Mouse (Mus musculus): ENCODE measurements around the gene Msmb.

Msmb gene

DNA sequence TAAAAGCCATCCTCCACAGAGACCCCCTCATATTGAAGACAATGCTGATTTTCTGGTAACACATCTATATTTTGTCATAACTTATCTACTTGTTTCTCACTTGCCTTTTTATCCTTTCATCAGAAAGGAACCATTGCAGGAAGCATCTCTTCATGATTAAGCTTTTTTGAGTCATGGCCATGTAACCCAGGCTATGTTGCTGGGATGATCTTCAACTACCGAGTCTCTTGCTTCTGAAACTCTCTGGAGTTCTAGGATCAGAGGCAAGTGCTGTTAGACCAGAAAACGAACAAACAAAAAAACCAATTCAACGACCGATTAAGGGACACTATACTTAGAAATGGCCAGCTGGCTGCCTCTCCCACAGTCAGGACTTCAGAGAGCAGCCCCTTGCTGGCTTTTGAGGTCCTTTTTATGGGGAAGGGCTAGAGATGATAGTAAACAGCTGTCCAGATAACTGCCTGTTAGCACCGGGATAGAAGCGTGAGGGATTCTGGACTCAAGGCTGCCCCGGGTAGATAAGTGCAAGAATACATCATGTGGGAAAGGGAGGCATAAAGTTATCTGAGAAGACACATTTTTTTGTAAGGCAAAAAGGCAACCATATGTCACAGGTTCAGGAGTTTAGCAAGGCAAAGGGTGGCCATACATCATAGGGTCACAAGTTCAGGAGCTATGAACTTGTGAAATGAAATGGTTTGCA, 4.1 kb downstream of the Msmb start:
- no peak for DNase-seq (ENCODE audit: low spot score in 2 of 2)

- DNase-seq (ENCODE audit: low spot score in 2 of 2) = no peak
Observed at GRCm38 (mm10) chr14:32146578-32146977, 4.8 kb downstream of the Msmb start.

DNA sequence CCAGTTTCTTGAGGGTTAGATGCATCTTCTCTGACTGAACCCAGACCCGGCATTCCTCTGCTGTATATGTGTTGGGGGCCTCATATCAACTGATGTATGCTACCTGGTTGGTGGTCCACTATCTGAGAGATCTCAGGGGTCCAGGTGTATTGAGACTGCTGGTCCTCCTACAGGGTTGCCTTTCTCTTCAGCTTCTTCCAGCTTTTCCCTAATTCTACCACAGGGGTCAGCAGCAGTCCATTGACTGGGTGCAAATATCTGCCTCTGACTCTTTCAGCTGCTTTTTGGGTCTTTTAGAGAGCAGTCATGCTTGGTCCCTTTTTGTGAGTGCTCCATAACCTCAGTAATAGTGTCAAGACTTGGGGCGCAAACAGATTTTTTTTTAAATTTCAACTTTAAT, 9.0 kb downstream of the Msmb start:
- no peak for DNase-seq (ENCODE audit: low spot score in 2 of 2)

DNA sequence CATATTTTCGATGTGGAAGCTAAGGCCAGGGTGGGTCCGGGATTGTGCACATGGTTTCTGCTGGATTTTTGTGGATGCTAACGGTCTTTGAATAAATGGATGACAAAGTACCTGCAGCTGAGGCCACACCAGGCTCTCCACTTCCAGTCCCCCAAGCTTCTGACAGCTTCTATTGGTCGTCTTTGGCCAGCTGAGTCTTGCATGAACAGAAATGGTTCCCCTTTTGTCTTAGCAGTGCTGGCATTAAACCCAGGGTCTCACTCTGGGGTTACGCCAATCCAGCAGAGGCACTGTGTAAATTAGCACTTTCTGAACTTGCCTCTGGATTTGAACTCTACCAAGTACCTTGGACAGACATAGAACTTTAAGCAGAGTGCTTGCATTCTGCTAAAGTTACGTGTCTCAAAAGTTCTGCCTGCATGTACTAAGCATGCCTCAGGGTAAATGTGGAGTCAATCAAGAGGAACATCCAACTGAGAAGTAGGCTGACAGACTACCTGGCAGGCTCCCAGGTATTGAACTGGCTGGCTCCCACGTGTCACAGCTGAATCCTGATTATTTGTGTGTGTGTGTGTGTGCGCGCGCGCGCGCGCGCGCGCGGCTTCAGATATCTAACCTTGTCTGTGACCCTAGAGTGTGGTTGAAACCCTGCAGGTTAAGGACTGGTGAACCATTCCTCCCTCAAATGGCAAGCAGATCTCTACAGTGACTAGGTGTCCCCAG, 10.6 kb downstream of the Msmb start:
- no peak for DNase-seq (ENCODE audit: low spot score in 2 of 2)

- DNase-seq (ENCODE audit: low spot score in 2 of 2) = no peak
Observed at GRCm38 (mm10) chr14:32153156-32153555, 11.3 kb downstream of the Msmb start.

- no peak for DNase-seq (ENCODE audit: low spot score in 2 of 2)
Observed at GRCm38 (mm10) chr14:32154758-32155157, 12.9 kb downstream of the Msmb start.

- DNase-seq (ENCODE audit: low spot score in 2 of 2) = no peak
Observed at GRCm38 (mm10) chr14:32159150-32159670, 17.4 kb downstream of the Msmb start.

DNA sequence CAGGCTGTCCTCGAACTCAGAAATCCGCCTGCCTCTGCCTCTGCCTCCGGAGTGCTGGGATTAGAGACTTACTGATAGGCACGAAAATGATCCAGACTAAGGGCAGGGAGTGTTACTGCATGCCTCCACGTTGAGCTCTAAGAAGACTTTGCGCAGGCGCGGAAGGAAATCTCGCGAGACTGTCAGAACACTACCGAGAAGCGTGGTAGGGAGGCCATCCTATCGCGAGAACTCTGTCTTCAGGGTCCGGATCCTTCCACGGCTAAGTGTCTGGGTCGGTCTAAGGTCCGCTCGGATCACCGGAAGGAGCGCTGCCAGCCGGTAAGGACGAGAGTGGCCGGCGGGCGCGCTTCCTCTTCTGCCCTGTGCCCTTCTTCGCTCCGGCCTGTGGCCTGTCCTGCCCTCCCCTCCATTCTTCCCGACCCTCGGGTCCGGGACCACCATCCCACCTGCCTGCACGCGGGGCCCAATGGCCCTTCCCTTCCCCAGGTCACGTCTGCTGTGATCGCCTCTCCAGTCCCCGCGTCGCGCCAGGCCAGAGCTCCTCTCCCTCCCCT, 17.9 kb downstream of the Msmb start, which contains the start of gene Ncoa4:
Ncoa4 (plus strand) TSS at position 176 of the 557 bp plus-strand sequence.
- peak; percentile 97 for DNase-seq (ENCODE audit: low spot score in 2 of 2)

- DNase-seq (ENCODE audit: low spot score in 2 of 2) = no peak
Observed at GRCm38 (mm10) chr14:32160563-32160962, 18.7 kb downstream of the Msmb start.

DNA sequence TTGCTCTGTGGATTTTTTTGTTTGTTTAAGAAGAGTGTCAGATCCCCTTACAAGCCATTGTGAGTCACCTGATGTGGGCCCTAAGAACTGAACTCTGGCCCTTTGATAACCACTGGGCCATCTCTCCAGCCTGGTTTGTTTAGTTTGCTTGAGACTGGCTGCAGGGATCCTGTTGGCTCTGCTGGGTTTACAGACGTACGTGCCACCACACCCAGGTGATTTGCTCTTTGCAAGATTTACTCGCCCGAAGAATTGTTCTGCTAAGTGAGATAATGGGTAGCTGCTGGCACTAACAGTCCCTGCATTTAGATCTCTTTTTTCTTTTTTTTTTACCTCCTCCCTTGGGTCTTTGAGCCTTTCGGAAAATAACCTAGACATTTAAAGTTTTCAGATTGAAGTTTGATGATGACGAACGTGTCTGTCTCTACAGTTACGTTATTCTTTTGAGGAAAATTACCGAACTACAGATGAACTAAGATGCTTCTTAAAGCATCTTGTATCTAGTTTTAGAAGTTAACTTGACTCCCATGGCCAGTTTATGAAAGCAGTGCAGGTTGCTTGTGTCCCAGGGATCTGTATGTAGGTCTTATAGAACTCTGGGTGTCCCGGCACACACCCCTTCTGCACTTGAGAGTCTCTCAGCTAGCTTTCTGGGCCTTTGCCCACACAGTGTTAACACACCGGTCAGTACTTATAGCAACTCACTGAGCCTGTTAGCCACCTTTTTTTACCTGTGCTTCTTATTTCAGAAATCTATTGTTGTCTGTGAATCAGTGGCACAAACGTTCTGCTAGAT, 19.5 kb downstream of the Msmb start:
- no peak for DNase-seq (ENCODE audit: low spot score in 2 of 2)

GRCm38 (mm10) chr14:32162231-32162630, 20.4 kb downstream of the Msmb start:
- no peak for DNase-seq (ENCODE audit: low spot score in 2 of 2)

GRCm38 (mm10) chr14:32163203-32163888, 21.5 kb downstream of the Msmb start:
- no peak for DNase-seq (ENCODE audit: low spot score in 2 of 2)

- DNase-seq (ENCODE audit: low spot score in 2 of 2) = no peak
Observed at GRCm38 (mm10) chr14:32164173-32165051, 22.6 kb downstream of the Msmb start.

DNA sequence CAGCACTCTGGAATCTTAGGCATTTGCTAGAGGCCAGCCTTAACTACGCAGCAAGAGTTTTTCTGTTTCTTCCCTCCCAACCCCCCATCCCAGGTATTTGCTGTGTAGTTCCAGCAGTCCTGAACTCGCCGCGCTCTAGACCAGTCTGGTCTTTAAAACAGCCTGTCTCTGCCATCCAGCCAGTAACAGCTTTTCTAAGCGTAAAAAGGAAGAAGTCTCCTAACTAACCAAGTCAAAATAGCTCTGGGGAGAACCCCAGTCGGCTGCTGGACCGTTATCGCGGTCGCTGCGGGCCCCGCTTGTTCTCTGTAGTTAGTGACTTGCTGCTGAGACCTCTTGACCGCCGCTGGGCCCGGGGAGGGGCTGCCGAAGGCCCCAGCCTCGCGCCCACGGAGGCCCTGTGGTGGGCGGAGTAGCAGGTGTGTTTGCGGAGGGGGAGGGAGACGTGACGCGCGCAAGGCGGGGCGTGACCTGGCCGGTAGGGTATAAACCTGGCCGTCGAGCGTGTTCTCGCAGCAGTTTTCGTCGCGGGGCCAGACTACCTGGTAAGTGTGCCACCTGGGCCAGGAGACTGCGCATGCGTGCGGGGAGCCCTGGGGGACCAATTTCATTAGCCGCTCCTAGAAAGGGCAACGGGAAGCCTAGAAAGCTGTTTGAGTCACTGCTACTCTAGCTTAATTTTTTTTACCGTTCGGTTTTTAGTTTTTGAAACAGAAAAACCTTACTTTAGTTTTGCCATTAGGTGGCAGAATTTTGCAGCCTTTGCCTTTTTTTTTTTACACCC, 23.6 kb downstream of the Msmb start:
- peak; percentile 81 to 83 for DNase-seq (ENCODE audit: low spot score in 2 of 2)

GRCm38 (mm10) chr14:32166062-32166441, 24.2 kb downstream of the Msmb start:
- no peak for DNase-seq (ENCODE audit: low spot score in 2 of 2)

DNA sequence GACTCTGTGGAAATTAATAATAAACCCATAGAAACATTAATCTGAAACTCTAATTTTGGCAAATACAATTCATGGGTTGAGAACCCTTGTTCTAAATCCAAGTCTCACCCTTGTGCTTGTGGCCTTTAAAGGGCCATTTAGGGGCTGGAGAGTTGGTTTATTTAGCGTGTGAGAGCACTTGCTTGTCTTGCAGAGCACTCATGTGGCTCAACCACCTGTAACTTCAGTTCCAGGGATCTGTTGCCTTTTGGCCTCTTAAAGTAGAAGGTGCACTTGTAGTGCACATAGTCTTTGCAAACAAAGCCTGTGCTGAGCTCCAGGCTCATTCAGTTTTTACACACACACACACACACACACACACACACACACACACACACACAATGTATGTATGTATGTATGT, 25.0 kb downstream of the Msmb start:
- DNase-seq (ENCODE audit: low spot score in 2 of 2) = no peak

DNA sequence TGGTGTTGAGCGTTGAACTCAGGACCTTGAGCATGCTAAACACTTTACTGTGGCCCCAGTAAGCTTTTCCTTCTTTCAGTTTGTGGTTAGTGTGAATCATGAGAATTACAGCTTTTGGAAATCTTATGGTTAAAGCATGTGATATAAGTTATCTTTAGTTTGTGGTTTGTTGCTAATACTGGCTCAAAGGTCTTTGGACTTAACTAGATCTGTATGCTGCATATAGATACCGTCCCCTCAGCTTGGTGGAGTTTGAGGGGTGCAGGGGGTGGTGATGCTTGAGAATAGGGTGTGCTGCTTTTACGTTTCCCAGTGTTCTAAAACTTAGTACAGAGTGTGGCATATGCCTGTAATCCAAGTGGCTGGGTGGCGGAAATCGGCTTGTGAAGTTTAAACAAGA, 25.5 kb downstream of the Msmb start:
- no peak for DNase-seq (ENCODE audit: low spot score in 2 of 2)

- DNase-seq (ENCODE audit: low spot score in 2 of 2) = no peak
Observed at GRCm38 (mm10) chr14:32168653-32169231, 26.9 kb downstream of the Msmb start.

- no peak for DNase-seq (ENCODE audit: low spot score in 2 of 2)
Observed at GRCm38 (mm10) chr14:32170137-32170536, 28.3 kb downstream of the Msmb start.
